Mouse (Mus musculus) bone marrow macrophage, adult 2 months (primary cell): ENCODE results near the gene Baz1a.

ENCODE experiments used
- CTCF ChIP-seq: IDR thresholded peaks from 2 replicates; pipeline ENCODE4 v1.5.1; 2012; ENCODE audit warnings: low read depth, mild to moderate bottlenecking, low read length, moderate library complexity
- POLR2A ChIP-seq: IDR thresholded peaks from 2 replicates; pipeline ENCODE4 v1.6.1; 2012; ENCODE audit warnings: mild to moderate bottlenecking, low read depth, low read length, borderline replicate concordance

- TF ChIP-seq CTCF (no peak), POLR2A (no peak)
Observed at GRCm38 (mm10) chr12:55060212-55060898, 46.2 kb upstream of the Baz1a start.
